7 mouse cellular contexts compared by ENCODE assay signal in the genomic region with DNA sequence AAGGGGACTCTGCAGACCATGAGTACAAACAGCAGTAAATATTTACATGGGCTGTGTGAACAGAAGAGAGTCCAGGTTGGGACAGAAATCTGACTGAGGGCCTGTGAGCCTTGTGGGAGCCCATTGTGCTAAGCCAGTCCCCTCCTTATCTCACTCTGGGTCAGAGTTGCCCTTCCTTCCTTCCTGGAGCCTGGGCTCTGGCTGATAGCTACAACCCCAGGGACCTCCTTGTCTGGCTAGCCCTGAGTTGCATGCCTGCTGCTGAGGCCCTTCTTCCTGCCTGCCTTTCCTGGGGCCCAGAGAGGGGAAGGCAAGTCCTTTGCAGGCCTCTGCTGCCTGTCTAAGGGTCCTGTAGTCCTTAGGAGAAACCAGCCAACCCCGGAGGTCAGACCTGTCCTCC. TPM values are rescaled to one million over a fixed set of nuclear protein-coding genes. Genes with fewer than 3 reads are reported as not detected.
DNase-seq lines count a peak whose midpoint lies in the region; ATAC-seq and TF ChIP-seq lines count a peak whose summit lies in the region.

No protein-coding gene starts in this region.

- H3K4me3 ChIP-seq in G1E (ENCODE audit: low read depth, low read length) = no peak overlapping the region
- no peak overlapping the region for H3K4me3 ChIP-seq in limb, embryonic 12.5 days (replicated peaks)
- H3K4me3 ChIP-seq in midbrain, embryonic 11.5 days (ENCODE audit: low read depth, low read length) = no peak overlapping the region

- ATAC-seq in G1E (ENCODE audit: extremely low read depth, insufficient number of reproducible peaks, low FRiP score, poor library complexity, severe bottlenecking) = peak; percentile 88
- ATAC-seq in limb, embryonic 12.5 days (ENCODE audit: insufficient number of reproducible peaks, insufficient read depth, low FRiP score, low TSS enrichment, low read depth) = no peak
- no peak for ATAC-seq in midbrain, embryonic 11.5 days (ENCODE audit: low FRiP score)

- peak overlapping the region; percentile 62; the same call in 1 of the 2 replicates for H3K27ac ChIP-seq in limb, embryonic 12.5 days
- H3K27ac ChIP-seq in midbrain, embryonic 11.5 days (ENCODE audit: low read depth, low read length) = peak overlapping the region; percentile 40; the same call in 1 of the 2 replicates

- no peak overlapping the region for H3K4me2 ChIP-seq in limb, embryonic 12.5 days
- no peak overlapping the region for H3K4me2 ChIP-seq in midbrain, embryonic 11.5 days

- no peaks in the 10 kb centered on the region for H3K27me3 ChIP-seq in G1E (ENCODE audit: insufficient read depth, low read length)
- H3K27me3 ChIP-seq in limb, embryonic 12.5 days = no peaks in the 10 kb centered on the region
- no peaks in the 10 kb centered on the region for H3K27me3 ChIP-seq in midbrain, embryonic 11.5 days (ENCODE audit: control insufficient read depth, insufficient read depth, low read length)

- DNase-seq in G1E (ENCODE audit: low spot score) = peak; percentile 53
- peak; percentile 74 for DNase-seq in c-Kit-positive CD71-negative TER-119-negative erythroid progenitor cells, embryonic 14.5 days (ENCODE audit: low read depth)
- DNase-seq in heart, postnatal 4 days = peak; percentile 60
- DNase-seq in midbrain, embryonic 11.5 days (ENCODE audit: low spot score, missing footprints) = no peak
- DNase-seq in frontal cortex, postnatal 36 days (ENCODE audit: low spot score in 2 of 2) = no peak
- no peak for DNase-seq in layer of hippocampus, postnatal 25 days (ENCODE audit: extremely low spot score in 1 of 2, low spot score in 1 of 2)

- no peak for TF ChIP-seq CTCF in G1E (IDR thresholded peaks at IDR 0.05; ENCODE audit: low read depth, low read length)

- peaks cover 16% of the 10 kb centered on the region for H3K4me1 ChIP-seq in G1E (ENCODE audit: insufficient read depth, low read depth, low read length)
- H3K4me1 ChIP-seq in limb, embryonic 12.5 days (replicated peaks) = no peaks in the 10 kb centered on the region
- 0 out of 2 replicates have a peak, but pooled peaks cover 5% of the 10 kb centered on the region for H3K4me1 ChIP-seq in midbrain, embryonic 11.5 days (ENCODE audit: control insufficient read depth, insufficient read depth, low read length)

- no peaks in the 10 kb centered on the region for H3K9me3 ChIP-seq in G1E (replicated peaks)
- H3K9me3 ChIP-seq in limb, embryonic 12.5 days = no peaks in the 10 kb centered on the region
- H3K9me3 ChIP-seq in midbrain, embryonic 11.5 days (ENCODE audit: control insufficient read depth, low read length) = no peaks in the 10 kb centered on the region

- WGBS in limb, embryonic 12.5 days = 52% methylated on average over 1 of the region's 1 CpGs
- WGBS in midbrain, embryonic 11.5 days = 33% methylated on average over 1 of the region's 1 CpGs

- H3K9ac ChIP-seq in limb, embryonic 12.5 days (replicated peaks) = peak overlapping the region; percentile 28
- H3K9ac ChIP-seq in midbrain, embryonic 11.5 days (ENCODE audit: low read length) = peak overlapping the region; percentile 2; the same call in 1 of the 2 replicates

- peaks cover 99% of the 10 kb centered on the region for H3K36me3 ChIP-seq in G1E (replicated peaks)
- H3K36me3 ChIP-seq in limb, embryonic 12.5 days = peaks cover 88% of the 10 kb centered on the region
- peaks cover 3% of the 10 kb centered on the region; the same call in 1 of the 2 replicates for H3K36me3 ChIP-seq in midbrain, embryonic 11.5 days (ENCODE audit: control insufficient read depth, insufficient read depth, low read length)

RNA-seq across cellular contexts. Expression of a gene that starts 46.5 kb away (rescaled TPM):
- total RNA-seq in G1E (2014; fragmentation: Nextera tagmentation) (22.7 and 29.9 TPM in 2 replicates), G1E (2017) (20.3 and 25.3 TPM in 2 replicates)
- polyA plus RNA-seq in G1E (2012) = 64.5 and 66.0 TPM in 2 replicates
- total RNA-seq in heart, postnatal 4 days (2021) = 10 to 100 TPM; 50.1 to 53.8 TPM
- 17.3 and 21.5 TPM in 2 replicates for polyA plus RNA-seq in limb, embryonic 12.5 days (2016; fragmentation: Nextera tagmentation; extraction: Ambion mirVana)
- polyA plus RNA-seq in midbrain, embryonic 11.5 days (2014; fragmentation: Nextera tagmentation; extraction: Ambion mirVana) = 28.6 and 31.7 TPM in 2 replicates
- total RNA-seq in layer of hippocampus, postnatal 25 days (2021) = 100 to 1,000 TPM; 105 to 109 TPM

RNA-seq across cellular contexts. Expression of a gene that starts 58.3 kb away (rescaled TPM):
- total RNA-seq in G1E (2014; fragmentation: Nextera tagmentation) (25.7 and 30.1 TPM in 2 replicates), G1E (2017) (5.0 and 5.1 TPM in 2 replicates)
- 31.8 and 38.3 TPM in 2 replicates for polyA plus RNA-seq in G1E (2012)
- total RNA-seq in heart, postnatal 4 days (2021) = 10 to 100 TPM; 17.0 to 19.1 TPM
- polyA plus RNA-seq in limb, embryonic 12.5 days (2016; fragmentation: Nextera tagmentation; extraction: Ambion mirVana) = 44.4 and 45.2 TPM in 2 replicates
- 33.7 and 38.7 TPM in 2 replicates for polyA plus RNA-seq in midbrain, embryonic 11.5 days (2014; fragmentation: Nextera tagmentation; extraction: Ambion mirVana)
- total RNA-seq in layer of hippocampus, postnatal 25 days (2021) = 10 to 100 TPM; 19.4 to 22.1 TPM

RNA-seq across cellular contexts. Expression of a gene that starts 59.5 kb away (rescaled TPM):
- total RNA-seq in G1E (2014; fragmentation: Nextera tagmentation) (75.4 and 92.4 TPM in 2 replicates), G1E (2017) (84.5 and 85.6 TPM in 2 replicates)
- polyA plus RNA-seq in G1E (2012) = 19.1 and 24.3 TPM in 2 replicates
- 100 to 1,000 TPM; 126 to 130 TPM for total RNA-seq in heart, postnatal 4 days (2021)
- 145 and 147 TPM in 2 replicates for polyA plus RNA-seq in limb, embryonic 12.5 days (2016; fragmentation: Nextera tagmentation; extraction: Ambion mirVana)
- polyA plus RNA-seq in midbrain, embryonic 11.5 days (2014; fragmentation: Nextera tagmentation; extraction: Ambion mirVana) = 228 and 233 TPM in 2 replicates
- total RNA-seq in layer of hippocampus, postnatal 25 days (2021) = 100 to 1,000 TPM; 174 to 194 TPM

Comparison
In these comparisons a context has a peak if more than half of its experiments do, and no peak if none do; other contexts are left out.
1. DNase-seq: peak in G1E (single experiment), c-Kit-positive CD71-negative TER-119-negative erythroid progenitor cells, embryonic 14.5 days (single experiment) and heart, postnatal 4 days (single experiment); none in midbrain, embryonic 11.5 days (single experiment), frontal cortex, postnatal 36 days (0 of 2) and layer of hippocampus, postnatal 25 days (0 of 2).